Mouse (Mus musculus) heart, embryonic 12.5 days (tissue): ENCODE measurements around the gene Gm21943. TPM values are rescaled to one million over a fixed set of nuclear protein-coding genes. Genes with fewer than 3 reads are reported as not detected.
"Not testable (repeated sequence)": the region's sequence is repeated elsewhere in the genome, so short reads cannot be mapped to it uniquely, and the experiment has no call there.

ENCODE experiments used
- ATAC-seq: fragments of 200-750 bp; cut with Nextera tagmentation; 2 replicates; pipeline ENCODE4 v1.8.0; 2017; ENCODE audit warnings: moderate TSS enrichment, moderate library complexity; ENCODE audit not compliant: insufficient number of reproducible peaks, low FRiP score
- H3K27ac ChIP-seq: fragments of 300-500 bp; sonication (generic); 2 replicates; pipeline ENCODE4 v1.5.1; 2016; ENCODE audit warnings: mild to moderate bottlenecking, moderate library complexity; ENCODE audit not compliant: poor library complexity, severe bottlenecking
- H3K27me3 ChIP-seq: fragments of 300-500 bp; sonication (generic); replicated peaks from 2 replicates; pipeline ENCODE4 v1.6.1; 2016; ENCODE audit warnings: mild to moderate bottlenecking, moderate library complexity
- H3K36me3 ChIP-seq: fragments of 300-500 bp; sonication (generic); 2 replicates; pipeline ENCODE4 v1.6.1; 2016; ENCODE audit warnings: mild to moderate bottlenecking, moderate library complexity
- H3K4me1 ChIP-seq: fragments of 300-500 bp; sonication (generic); replicated peaks from 2 replicates; pipeline ENCODE4 v1.6.1; 2016; ENCODE audit warnings: mild to moderate bottlenecking
- H3K4me2 ChIP-seq: fragments of 300-500 bp; sonication (generic); 2 replicates; pipeline ENCODE4 v1.6.1; 2016; ENCODE audit warnings: mild to moderate bottlenecking, moderate library complexity
- H3K4me3 ChIP-seq: fragments of 300-500 bp; sonication (generic); 2 replicates; pipeline ENCODE4 v1.5.1; 2016; ENCODE audit warnings: mild to moderate bottlenecking
- H3K9ac ChIP-seq: fragments of 300-500 bp; sonication (generic); 2 replicates; pipeline ENCODE4 v1.6.1; 2016; ENCODE audit warnings: mild to moderate bottlenecking, moderate library complexity
- H3K9me3 ChIP-seq: fragments of 300-500 bp; sonication (generic); replicated peaks from 2 replicates; pipeline ENCODE4 v1.6.1; 2016; ENCODE audit warnings: mild to moderate bottlenecking, moderate library complexity
- WGBS: fragments of 180-500 bp; shearing (Covaris S2); methylation state at CpG from one replicate; pipeline ENCODE4 v1.1.7; 2016; 5-methylcytosine and 5-hydroxymethylcytosine counted together
- polyA plus RNA-seq: library from polyadenylated mRNA; unstranded; fragments of >200 nt; fragmentation: Nextera tagmentation; extraction: Ambion mirVana; gene quantifications from 2 replicates; pipeline ENCODE4 v1.2.1, GENCODE M21; 2016

The Gm21943 gene
- polyA plus RNA-seq, result not detected in 2 replicates

GRCm38 (mm10) chrY:57533644-57534043 is at the start of gene Gm21943:
Gene Gm21943, minus strand, starts transcription at chrY:57533744.
- not testable (repeated sequence) for H3K27me3 ChIP-seq, H3K4me3 ChIP-seq, ATAC-seq, H3K4me1 ChIP-seq, H3K9me3 ChIP-seq, H3K36me3 ChIP-seq, H3K27ac ChIP-seq, H3K9ac ChIP-seq, H3K4me2 ChIP-seq
- no CpG with 5 or more reads among the region's 4 CpGs for WGBS

Other genes with a start within 250 kb of the Gm21943 start
- not detected in 2 replicates for gene Gm28961, start 172.0 kb upstream of the Gm21943 start, polyA plus RNA-seq